Mouse (Mus musculus) layer of hippocampus, postnatal 25 days (tissue): ENCODE measurements around the gene Zfr2. TPM values are rescaled to one million over a fixed set of nuclear protein-coding genes. Genes with fewer than 3 reads are reported as not detected.

Source experiments
- DNase-seq, 2 experiments: peaks; one replicate each; pipeline ENCODE4 v3.0.0; 2022; ENCODE audit warnings: mixed read lengths in 2 of 2, low spot score in 1 of 2; ENCODE audit errors: extremely low spot score in 1 of 2
- microRNA-seq, 2 experiments: library from miRNA; unstranded; fragments of <30 nt; microRNA quantifications; one replicate each; pipeline ENCODE4 v1.2.0; 2021
- total RNA-seq, 2 experiments: library from RNA; stranded (reverse); gene quantifications; 2 replicates each; pipeline ENCODE4 v1.2.3; 2021

The Zfr2 gene
- total RNA-seq, 2 experiments from 2014 or later, result 55.6 to 69.0 TPM

GRCm38 (mm10) chr10:81300352-81300907 is 67.5 kb downstream of the Zfr2 start:
- no peak for DNase-seq

DNA sequence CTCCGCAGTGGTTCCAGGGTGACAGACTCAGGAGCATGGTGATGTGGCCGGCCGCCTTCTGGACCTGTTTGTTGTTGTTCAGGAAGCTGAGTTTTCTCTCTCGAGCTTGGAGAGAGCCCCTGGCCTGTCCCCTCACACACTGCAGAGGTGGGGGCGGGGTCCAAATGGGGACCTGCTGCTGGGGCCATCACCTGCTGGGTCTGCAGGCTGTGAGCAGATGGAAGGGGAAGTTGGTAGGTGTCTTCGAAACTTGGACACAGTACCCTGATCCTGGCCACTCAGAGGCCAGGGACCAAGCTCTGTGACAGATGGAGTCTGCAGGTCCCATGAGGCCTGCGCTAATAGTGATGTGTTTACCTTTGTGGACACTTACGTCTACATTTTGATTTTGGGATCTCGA is 68.4 kb downstream of the Zfr2 start:
- DNase-seq, result no peak

Small RNA genes within 50 kb of the gene (microRNA-seq; reads per million reads assigned to microRNA genes)
- gene Mir3057, result 43.9 to 71.7 reads per million in 2 experiments

Other genes starting within 250 kb of the Zfr2 start
- gene Gng7, start 218.2 kb upstream of the Zfr2 start, total RNA-seq, result 100 to 1,000 TPM; 180 to 184 TPM
- 100 to 1,000 TPM in 1 of 2 experiments, 10 to 100 TPM in 1; 98.7 to 103 TPM for gene Diras1, start 207.5 kb upstream of the Zfr2 start, total RNA-seq
- 10 to 100 TPM; 67.5 to 74.9 TPM for gene Slc39a3, start 195.7 kb upstream of the Zfr2 start, total RNA-seq
- 100 to 1,000 TPM; 171 to 178 TPM for gene Sgta, start 173.0 kb upstream of the Zfr2 start, total RNA-seq
- gene Thop1, start 163.1 kb upstream of the Zfr2 start, total RNA-seq, result 10 to 100 TPM; 51.3 to 54.6 TPM
- gene Creb3l3, start 134.3 kb upstream of the Zfr2 start, total RNA-seq, result under 1 TPM; 0.81 to 0.94 TPM
- gene Map2k2, start 127.2 kb upstream of the Zfr2 start, total RNA-seq, result 100 to 1,000 TPM; 123 to 127 TPM
- 100 to 1,000 TPM in 1 of 2 experiments, 10 to 100 TPM in 1; 94.7 to 101 TPM for gene Zbtb7a, start 97.9 kb upstream of the Zfr2 start, total RNA-seq
- gene Pias4, start 65.2 kb upstream of the Zfr2 start, total RNA-seq, result 10 to 100 TPM; 28.2 to 28.9 TPM
- gene Eef2, start 56.5 kb upstream of the Zfr2 start, total RNA-seq, result 100 to 1,000 TPM; 896 to 944 TPM
- gene Dapk3, start 50.1 kb upstream of the Zfr2 start, total RNA-seq, result 10 to 100 TPM; 71.7 to 71.8 TPM
- gene 4930442H23Rik, start 49.3 kb upstream of the Zfr2 start, total RNA-seq, result not detected
- gene Nmrk2, start 31.1 kb upstream of the Zfr2 start, total RNA-seq, result under 1 TPM; 0.19 to 0.20 TPM
- 100 to 1,000 TPM; 154 to 155 TPM for gene Atcay, start 2.3 kb upstream of the Zfr2 start, total RNA-seq
- 100 to 1,000 TPM; 222 to 244 TPM for gene Matk, start 19.8 kb downstream of the Zfr2 start, total RNA-seq
- gene Mrpl54, start 33.8 kb downstream of the Zfr2 start, total RNA-seq, result 10 to 100 TPM; 38.6 to 44.0 TPM
- gene Apba3, start 33.8 kb downstream of the Zfr2 start, total RNA-seq, result 10 to 100 TPM; 35.4 to 39.5 TPM
- gene Tjp3, start 58.4 kb downstream of the Zfr2 start, total RNA-seq, result 1 to 10 TPM in 1 of 2 experiments, under 1 TPM in 1; 0.86 to 1.2 TPM
- gene Pip5k1c, start 59.8 kb downstream of the Zfr2 start, total RNA-seq, result 100 to 1,000 TPM; 306 to 318 TPM
- gene Cactin, start 87.9 kb downstream of the Zfr2 start, total RNA-seq, result 10 to 100 TPM; 28.1 to 30.0 TPM
- gene Tbxa2r, start 95.6 kb downstream of the Zfr2 start, total RNA-seq, result 1 to 10 TPM; 1.1 to 1.5 TPM
- gene Gipc3, start 110.1 kb downstream of the Zfr2 start, total RNA-seq, result 1 to 10 TPM; 1.6 to 1.9 TPM
- 10 to 100 TPM; 31.3 to 31.6 TPM for gene Hmg20b, start 117.3 kb downstream of the Zfr2 start, total RNA-seq
- gene Mfsd12, start 124.3 kb downstream of the Zfr2 start, total RNA-seq, result 10 to 100 TPM; 46.6 to 50.7 TPM
- gene 4930404N11Rik, start 132.7 kb downstream of the Zfr2 start, total RNA-seq, result 1 to 10 TPM; 1.1 to 1.2 TPM
- 10 to 100 TPM; 65.9 to 66.6 TPM for gene Fzr1, start 145.4 kb downstream of the Zfr2 start, total RNA-seq
- 10 to 100 TPM; 79.1 to 87.1 TPM for gene Dohh, start 151.3 kb downstream of the Zfr2 start, total RNA-seq
- gene Gm48551, start 151.3 kb downstream of the Zfr2 start, total RNA-seq, result 1 to 10 TPM; 2.6 to 3.7 TPM
- 1 to 10 TPM; 3.2 to 4.7 TPM for gene Gm48552, start 155.8 kb downstream of the Zfr2 start, total RNA-seq
- 1 to 10 TPM; 1.4 to 3.1 TPM for gene Smim24, start 159.9 kb downstream of the Zfr2 start, total RNA-seq
- 10 to 100 TPM; 59.5 to 66.8 TPM for gene Nfic, start 222.5 kb downstream of the Zfr2 start, total RNA-seq
- gene Celf5, start 249.6 kb downstream of the Zfr2 start, total RNA-seq, result 100 to 1,000 TPM; 255 to 311 TPM